Mouse (Mus musculus): ENCODE data around the gene Ap3b1.

DNA sequence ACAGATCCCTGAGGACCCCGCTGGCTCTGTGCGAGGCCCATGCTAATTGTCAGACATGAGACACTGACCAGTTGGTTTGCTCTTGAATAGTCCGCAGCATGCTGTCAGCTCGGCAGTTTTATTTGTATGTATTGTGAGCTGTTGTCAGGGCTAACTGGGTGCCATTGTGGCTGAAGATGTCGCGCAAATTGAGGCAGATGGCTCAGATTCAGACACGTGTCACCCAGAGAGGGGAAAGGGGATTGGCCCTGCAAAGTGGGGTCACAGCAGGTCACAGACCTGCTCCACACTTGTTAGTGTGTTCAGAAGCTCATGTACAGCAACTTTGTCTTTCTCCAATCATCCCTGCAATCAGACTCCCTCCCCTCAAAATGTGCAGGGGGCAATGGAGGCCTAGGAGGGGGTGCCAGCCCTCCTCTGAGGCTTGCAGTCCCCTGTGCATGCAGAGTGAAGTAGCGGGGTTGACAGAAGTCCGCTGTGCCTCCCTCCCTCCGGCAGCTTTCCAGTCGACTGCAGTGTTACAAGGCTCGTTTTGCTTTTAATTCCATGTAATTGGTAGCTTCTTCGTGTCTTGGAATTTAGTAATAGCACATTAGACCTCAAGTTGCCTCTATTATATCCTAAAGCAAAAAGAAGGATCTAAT lies 205.7 kb downstream of the Ap3b1 start:
- TF ChIP-seq POLR2A (IDR thresholded peaks at IDR 0.05; ENCODE audit: extremely low read depth, insufficient read depth, low read length) (no peak), CTCF (IDR thresholded peaks at IDR 0.05; ENCODE audit: extremely low read depth, insufficient read depth, low read length) (no peak)
